Mouse (Mus musculus) ES-CJ7 (cell line): ENCODE measurements around the gene Nhs.

Experiments used
- DNase-seq: peaks from one replicate; pipeline ENCODE4 v3.0.0; 2011; ENCODE audit warnings: low read depth, low spot score

Nhs gene

GRCm38 (mm10) chrX:162020039-162020566, 139.4 kb downstream of the Nhs start:
- DNase-seq = no peak

GRCm38 (mm10) chrX:162017471-162017870, 142.1 kb downstream of the Nhs start:
- DNase-seq = no peak

GRCm38 (mm10) chrX:162012570-162012969, 147.0 kb downstream of the Nhs start:
- no peak for DNase-seq

GRCm38 (mm10) chrX:162009876-162010275, 149.7 kb downstream of the Nhs start:
- DNase-seq = peak; percentile 72

- no peak for DNase-seq
These were observed 155.7 kb downstream of the Nhs start for GRCm38 (mm10) chrX:162003818-162004217.

- no peak for DNase-seq
These were observed 160.7 kb downstream of the Nhs start for GRCm38 (mm10) chrX:161998876-161999275.

- peak; percentile 22 for DNase-seq
These were observed 162.2 kb downstream of the Nhs start for GRCm38 (mm10) chrX:161997170-161997795.

- no peak for DNase-seq
These were observed 169.4 kb downstream of the Nhs start for GRCm38 (mm10) chrX:161990171-161990570.

- DNase-seq = no peak
These were observed 174.6 kb downstream of the Nhs start for GRCm38 (mm10) chrX:161984961-161985360.

- DNase-seq = no peak
These were observed 178.1 kb downstream of the Nhs start for GRCm38 (mm10) chrX:161981399-161981798.

- no peak for DNase-seq
These were observed 179.6 kb downstream of the Nhs start for GRCm38 (mm10) chrX:161979946-161980345.

- no peak for DNase-seq
These were observed 182.2 kb downstream of the Nhs start for GRCm38 (mm10) chrX:161977236-161977841.

- no peak for DNase-seq
These were observed 183.2 kb downstream of the Nhs start for GRCm38 (mm10) chrX:161976376-161976775.

GRCm38 (mm10) chrX:161973572-161973971, 186.0 kb downstream of the Nhs start:
- DNase-seq = no peak

GRCm38 (mm10) chrX:161972723-161973122, 186.8 kb downstream of the Nhs start:
- no peak for DNase-seq

GRCm38 (mm10) chrX:161971961-161972502, 187.5 kb downstream of the Nhs start:
- peak; percentile 3 for DNase-seq

- DNase-seq = no peak
These were observed 188.4 kb downstream of the Nhs start for GRCm38 (mm10) chrX:161971131-161971530.

- peak; percentile 21 for DNase-seq
These were observed 191.8 kb downstream of the Nhs start for GRCm38 (mm10) chrX:161967692-161968091.

GRCm38 (mm10) chrX:161963372-161963771, 196.2 kb downstream of the Nhs start:
- DNase-seq = no peak

GRCm38 (mm10) chrX:161962855-161963254, 196.7 kb downstream of the Nhs start:
- no peak for DNase-seq

- DNase-seq = no peak
These were observed 197.8 kb downstream of the Nhs start for GRCm38 (mm10) chrX:161961756-161962155.

- DNase-seq = no peak
These were observed 198.4 kb downstream of the Nhs start for GRCm38 (mm10) chrX:161961176-161961575.

GRCm38 (mm10) chrX:161952356-161952755, 207.2 kb downstream of the Nhs start:
- no peak for DNase-seq
